In the genomic region with DNA sequence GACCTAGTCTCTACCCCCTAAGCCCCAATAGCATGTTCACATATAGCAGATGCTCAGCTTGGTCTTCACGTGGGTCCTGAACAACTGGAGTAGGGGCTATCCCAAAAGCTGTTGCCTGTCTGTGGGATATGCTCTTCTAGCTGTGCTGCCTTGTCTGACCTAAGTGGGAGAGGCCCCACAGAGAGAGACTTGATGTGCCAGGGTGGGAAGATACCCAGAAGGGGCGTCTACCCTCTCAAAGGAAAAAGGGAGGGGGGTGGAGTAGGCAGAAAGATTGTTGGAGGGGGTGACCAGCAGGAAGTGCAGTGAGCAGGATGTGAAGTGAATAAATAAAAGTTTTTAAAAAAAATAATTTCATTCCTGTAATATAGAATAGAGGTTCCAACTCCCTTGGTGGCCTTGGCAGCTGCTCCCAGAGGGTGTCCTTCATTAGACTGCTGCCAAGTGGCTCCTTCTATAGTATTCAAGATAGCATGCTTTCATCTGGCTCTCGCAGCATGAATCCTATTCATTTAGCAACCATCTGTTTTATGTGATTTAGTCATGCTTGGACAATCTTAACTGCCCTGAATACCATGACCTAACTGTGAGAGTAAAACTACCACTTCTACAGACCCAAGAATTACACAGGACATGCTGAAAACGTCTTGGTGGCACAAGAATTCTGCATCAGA, we compare ENCODE assay signal across 14 mouse cellular contexts.
DNase-seq lines count a peak whose midpoint lies in the region; ATAC-seq lines count a peak whose summit lies in the region.
"Had no signal": no experiment of that assay in that cellular context is flagged by ENCODE, and none has a peak within 500 bp of the region (broad histone marks: within the 10 kb centered on the region; RNA-seq: fewer than 3 reads in every experiment).

No protein-coding gene starts in this region.

- 44% methylated on average over 4 of the region's 4 CpGs for WGBS in forebrain, embryonic 13.5 days
- 58% methylated on average over 4 of the region's 4 CpGs for WGBS in forebrain, embryonic 11.5 days
- 57% methylated on average over 4 of the region's 4 CpGs for WGBS in neural tube, embryonic 11.5 days
- WGBS in kidney, embryonic 16.5 days: 59% methylated on average over 4 of the region's 4 CpGs

- no peak overlapping the region for H3K9ac ChIP-seq in forebrain, embryonic 13.5 days
- H3K9ac ChIP-seq in forebrain, embryonic 11.5 days (ENCODE audit: low read length): no peak overlapping the region
- no peak overlapping the region for H3K9ac ChIP-seq in neural tube, embryonic 11.5 days (ENCODE audit: low read length)
- H3K9ac ChIP-seq in kidney, embryonic 16.5 days (replicated peaks; ENCODE audit: low read length): no peak overlapping the region

- peak; percentile 53; the same call in 1 of the 2 replicates for ATAC-seq in forebrain, embryonic 13.5 days
- ATAC-seq in forebrain, embryonic 11.5 days (replicated peaks; ENCODE audit: low FRiP score): no peak
- peak; percentile 72 for ATAC-seq in neural tube, embryonic 11.5 days (ENCODE audit: insufficient read depth, low FRiP score, low TSS enrichment)
- ATAC-seq in kidney, embryonic 16.5 days (ENCODE audit: low FRiP score, low TSS enrichment): no peak

- no peak overlapping the region for H3K27ac ChIP-seq in forebrain, embryonic 13.5 days
- H3K27ac ChIP-seq in forebrain, embryonic 11.5 days (ENCODE audit: low read depth, low read length): no peak overlapping the region
- no peak overlapping the region for H3K27ac ChIP-seq in neural tube, embryonic 11.5 days (ENCODE audit: low read depth, low read length)
- no peak overlapping the region for H3K27ac ChIP-seq in kidney, embryonic 16.5 days (ENCODE audit: low read length)

- H3K9me3 ChIP-seq in forebrain, embryonic 13.5 days (replicated peaks): no peaks in the 10 kb centered on the region
- no peaks in the 10 kb centered on the region for H3K9me3 ChIP-seq in forebrain, embryonic 11.5 days (ENCODE audit: control insufficient read depth, low read length)
- H3K9me3 ChIP-seq in neural tube, embryonic 11.5 days (ENCODE audit: control insufficient read depth, low read length): no peaks in the 10 kb centered on the region
- H3K9me3 ChIP-seq in kidney, embryonic 16.5 days (ENCODE audit: low read length): no peaks in the 10 kb centered on the region

- no peaks in the 10 kb centered on the region for H3K36me3 ChIP-seq in forebrain, embryonic 13.5 days (ENCODE audit: poor library complexity, severe bottlenecking)
- H3K36me3 ChIP-seq in forebrain, embryonic 11.5 days (ENCODE audit: control insufficient read depth, insufficient read depth, low read length): no peaks in the 10 kb centered on the region
- no peaks in the 10 kb centered on the region for H3K36me3 ChIP-seq in neural tube, embryonic 11.5 days (ENCODE audit: control insufficient read depth, insufficient read depth, low read length)
- H3K36me3 ChIP-seq in kidney, embryonic 16.5 days (ENCODE audit: insufficient read depth, low read length): no peaks in the 10 kb centered on the region

- H3K27me3 ChIP-seq in forebrain, embryonic 13.5 days: no peaks in the 10 kb centered on the region
- no peaks in the 10 kb centered on the region for H3K27me3 ChIP-seq in forebrain, embryonic 11.5 days (ENCODE audit: control insufficient read depth, insufficient read depth, low read length)
- no peaks in the 10 kb centered on the region for H3K27me3 ChIP-seq in neural tube, embryonic 11.5 days (ENCODE audit: control insufficient read depth, insufficient read depth, low read length)
- no peaks in the 10 kb centered on the region for H3K27me3 ChIP-seq in kidney, embryonic 16.5 days (ENCODE audit: insufficient read depth, low read length)

- no peaks in the 10 kb centered on the region for H3K4me1 ChIP-seq in forebrain, embryonic 13.5 days
- no peaks in the 10 kb centered on the region for H3K4me1 ChIP-seq in forebrain, embryonic 11.5 days (replicated peaks; ENCODE audit: control insufficient read depth, insufficient read depth, low read length)
- H3K4me1 ChIP-seq in neural tube, embryonic 11.5 days (ENCODE audit: control insufficient read depth, insufficient read depth, low read length): no peaks in the 10 kb centered on the region
- H3K4me1 ChIP-seq in kidney, embryonic 16.5 days (ENCODE audit: insufficient read depth, low read length): no peaks in the 10 kb centered on the region

- H3K4me3 ChIP-seq in forebrain, embryonic 13.5 days: no peak overlapping the region
- H3K4me3 ChIP-seq in forebrain, embryonic 11.5 days (ENCODE audit: low read depth, low read length): no peak overlapping the region
- H3K4me3 ChIP-seq in neural tube, embryonic 11.5 days (ENCODE audit: low read depth, low read length): no peak overlapping the region
- no peak overlapping the region for H3K4me3 ChIP-seq in kidney, embryonic 16.5 days (ENCODE audit: low read length)
- H3K4me3 ChIP-seq: erythroblast, embryonic 14.5 days had no signal

- H3K4me2 ChIP-seq in forebrain, embryonic 13.5 days: no peak overlapping the region
- H3K4me2 ChIP-seq in forebrain, embryonic 11.5 days (ENCODE audit: low read depth, low read length, severe bottlenecking): no peak overlapping the region
- no peak overlapping the region for H3K4me2 ChIP-seq in neural tube, embryonic 11.5 days (ENCODE audit: low read depth)
- no peak overlapping the region for H3K4me2 ChIP-seq in kidney, embryonic 16.5 days (replicated peaks; ENCODE audit: low read depth, low read length)

- no peak for DNase-seq in forebrain, embryonic 11.5 days (ENCODE audit: low spot score)
- DNase-seq in neural tube, embryonic 11.5 days (ENCODE audit: low spot score): no peak
- no peak for DNase-seq in neural tube, embryonic 10.5 days (ENCODE audit: extremely low spot score, low spot score)
- DNase-seq in mesoderm, embryonic 11.5 days (ENCODE audit: low read depth, low spot score): peak; percentile 21
- no peak for DNase-seq in gastrocnemius, postnatal 4 days (ENCODE audit: low spot score in 2 of 2)
- DNase-seq in thymus, postnatal 4 days: no peak
- DNase-seq: gastrocnemius, postnatal 36 days; heart, postnatal 10 days; kidney, adult 2 months; layer of hippocampus, adult 9-11 months; spleen, adult 18-20 months had no signal

Comparison
In these comparisons a context has a peak if more than half of its experiments do, and no peak if none do; other contexts are left out.
1. ATAC-seq: peak in forebrain, embryonic 13.5 days (single experiment) and neural tube, embryonic 11.5 days (single experiment); none in forebrain, embryonic 11.5 days (single experiment) and kidney, embryonic 16.5 days (single experiment).